Mouse (Mus musculus): ENCODE results near the gene Psd4.

Gene Psd4

GRCm38 (mm10) chr2:24386158-24386963 lies 19.0 kb downstream of the Psd4 start:
- DNase-seq (ENCODE audit: low read depth, low spot score): no peak

DNA sequence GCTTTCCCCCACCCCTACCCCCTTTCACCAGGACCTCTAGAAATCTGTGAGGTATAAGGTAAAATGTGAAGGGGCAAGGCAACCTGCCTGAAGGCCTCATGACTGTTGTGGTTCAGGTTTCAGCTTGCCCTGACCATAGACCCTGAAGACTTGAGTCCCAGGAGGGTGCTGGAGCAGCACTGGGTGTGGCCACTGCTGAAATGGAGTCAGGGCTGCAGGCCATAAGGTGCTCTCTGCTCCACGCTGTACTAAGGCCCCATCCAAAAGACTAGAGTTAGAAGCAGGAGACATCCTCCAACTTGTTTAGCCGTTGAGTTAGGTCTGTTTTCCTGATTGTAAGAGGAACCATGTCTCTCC lies 19.6 kb downstream of the Psd4 start:
- no peak for DNase-seq (ENCODE audit: low read depth, low spot score)

DNA sequence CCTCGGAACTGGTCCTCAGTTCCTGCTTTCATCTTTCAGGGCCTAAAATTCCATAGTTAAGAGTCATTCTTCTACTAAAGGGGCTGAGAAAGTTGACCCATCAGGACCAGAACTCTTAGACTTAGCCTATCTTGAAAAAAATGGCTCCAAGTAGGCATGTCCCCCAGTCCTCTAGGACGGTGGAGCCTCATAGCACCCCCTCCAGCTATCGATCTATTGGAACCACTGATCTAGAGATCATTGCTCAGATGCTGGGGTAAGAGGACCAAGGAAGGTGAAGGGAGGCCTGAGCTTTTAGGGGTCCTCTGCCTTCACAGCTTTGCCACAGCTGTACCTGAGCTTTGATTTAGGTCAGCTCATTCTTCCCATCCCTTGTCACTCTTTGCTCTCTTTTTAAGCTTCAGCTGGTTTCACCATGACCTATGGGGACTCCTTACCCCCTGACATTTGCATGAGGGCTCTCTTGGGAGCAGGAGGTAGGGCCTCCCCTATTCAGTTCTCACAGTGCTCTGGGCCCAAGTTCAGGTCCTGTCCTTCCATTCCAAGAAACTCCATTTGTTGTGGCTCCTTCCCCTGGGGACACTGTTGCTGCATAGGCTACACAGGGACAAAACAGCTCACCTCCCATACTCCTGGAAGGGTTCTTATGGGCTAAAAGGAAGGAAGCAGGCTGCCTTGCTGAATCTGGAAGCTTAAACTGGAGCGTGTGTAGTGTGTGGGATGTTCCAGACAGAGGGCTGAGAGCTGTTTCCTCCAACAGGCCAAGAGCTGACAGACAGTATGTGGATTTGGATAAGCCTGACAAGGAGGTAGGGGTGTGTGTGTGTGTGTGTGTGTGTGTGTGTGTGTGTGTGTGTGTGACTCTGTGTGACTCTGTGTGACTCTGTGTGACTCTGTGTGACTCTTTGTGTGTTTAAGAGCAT lies 20.2 kb downstream of the Psd4 start:
- no peak for DNase-seq (ENCODE audit: low read depth, low spot score)

GRCm38 (mm10) chr2:24393251-24393650 lies 25.9 kb downstream of the Psd4 start:
- DNase-seq (ENCODE audit: low read depth, low spot score): no peak

DNA sequence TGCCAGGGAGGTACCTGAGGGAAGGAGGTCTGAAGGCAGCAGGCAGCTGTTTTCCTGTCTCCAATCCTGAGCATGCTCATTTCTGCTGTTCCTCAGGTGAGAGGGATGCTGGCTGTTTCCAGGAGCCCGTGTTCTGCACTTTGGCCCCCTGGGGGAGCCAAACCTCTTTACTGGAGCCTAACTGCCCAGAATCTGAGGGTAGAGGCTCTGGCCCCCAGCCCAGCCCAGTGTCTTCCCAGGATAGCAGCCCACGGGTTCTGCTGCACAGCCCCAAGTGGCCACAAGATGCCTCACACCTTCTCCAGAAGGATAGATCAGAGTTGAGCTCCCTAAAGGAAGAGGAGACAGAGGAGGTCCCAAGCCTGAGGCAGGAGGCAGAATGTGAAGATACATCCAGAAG lies 29.7 kb downstream of the Psd4 start:
- no peak for DNase-seq (ENCODE audit: low read depth, low spot score)

DNA sequence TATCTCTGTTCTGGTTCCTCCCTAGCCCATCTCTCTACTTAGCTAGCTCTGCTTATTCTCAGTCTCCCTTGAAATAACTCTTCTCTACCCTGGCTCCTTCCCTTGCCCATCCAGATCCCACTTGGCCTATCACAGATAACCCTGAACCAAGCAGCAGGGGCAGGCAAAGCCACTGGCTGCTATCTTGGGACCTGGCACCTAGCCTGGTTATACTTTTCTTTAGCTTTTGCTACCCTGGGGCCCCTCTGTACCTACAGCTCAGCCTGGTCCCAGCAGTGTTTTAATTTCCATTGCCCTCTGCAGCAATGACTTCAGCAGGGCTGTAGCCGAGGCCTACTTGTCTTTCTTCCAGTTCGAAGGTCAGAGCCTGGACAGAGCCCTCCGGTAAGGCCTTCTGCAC lies 33.3 kb downstream of the Psd4 start:
- no peak for DNase-seq (ENCODE audit: low read depth, low spot score)

DNA sequence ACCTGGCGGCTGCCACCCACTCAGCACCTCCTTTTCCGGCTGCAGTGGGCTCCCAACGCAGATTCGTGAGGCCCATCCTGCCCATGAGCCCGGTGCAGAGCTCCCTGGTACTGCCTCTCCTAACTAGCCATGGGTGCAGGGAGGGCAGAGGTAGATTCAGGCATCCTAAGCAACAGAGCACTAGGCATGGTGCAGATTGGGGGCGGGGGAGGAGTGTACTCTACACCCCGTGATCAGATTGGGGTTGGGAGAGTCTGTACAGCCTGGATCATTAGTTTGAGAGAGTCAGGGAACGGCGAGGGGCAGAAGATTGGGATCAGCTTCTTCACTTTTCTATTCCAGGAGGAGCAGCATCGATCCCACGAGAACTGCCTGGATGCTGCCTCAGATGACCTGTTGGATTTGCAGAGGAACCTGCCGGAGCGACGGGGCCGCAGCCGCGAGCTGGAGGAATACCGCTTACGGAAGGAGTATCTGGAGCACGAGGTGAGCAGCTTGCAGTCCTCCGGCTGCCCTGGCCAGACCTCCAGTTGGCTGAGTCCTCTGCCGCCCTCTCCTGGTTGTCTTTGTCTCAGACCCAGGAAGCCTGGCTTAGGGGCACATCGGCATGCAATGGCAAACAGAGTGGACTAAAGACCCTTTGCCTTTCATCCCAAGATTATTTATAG lies 38.1 kb downstream of the Psd4 start:
- DNase-seq (ENCODE audit: low read depth, low spot score): peak; percentile 65

DNA sequence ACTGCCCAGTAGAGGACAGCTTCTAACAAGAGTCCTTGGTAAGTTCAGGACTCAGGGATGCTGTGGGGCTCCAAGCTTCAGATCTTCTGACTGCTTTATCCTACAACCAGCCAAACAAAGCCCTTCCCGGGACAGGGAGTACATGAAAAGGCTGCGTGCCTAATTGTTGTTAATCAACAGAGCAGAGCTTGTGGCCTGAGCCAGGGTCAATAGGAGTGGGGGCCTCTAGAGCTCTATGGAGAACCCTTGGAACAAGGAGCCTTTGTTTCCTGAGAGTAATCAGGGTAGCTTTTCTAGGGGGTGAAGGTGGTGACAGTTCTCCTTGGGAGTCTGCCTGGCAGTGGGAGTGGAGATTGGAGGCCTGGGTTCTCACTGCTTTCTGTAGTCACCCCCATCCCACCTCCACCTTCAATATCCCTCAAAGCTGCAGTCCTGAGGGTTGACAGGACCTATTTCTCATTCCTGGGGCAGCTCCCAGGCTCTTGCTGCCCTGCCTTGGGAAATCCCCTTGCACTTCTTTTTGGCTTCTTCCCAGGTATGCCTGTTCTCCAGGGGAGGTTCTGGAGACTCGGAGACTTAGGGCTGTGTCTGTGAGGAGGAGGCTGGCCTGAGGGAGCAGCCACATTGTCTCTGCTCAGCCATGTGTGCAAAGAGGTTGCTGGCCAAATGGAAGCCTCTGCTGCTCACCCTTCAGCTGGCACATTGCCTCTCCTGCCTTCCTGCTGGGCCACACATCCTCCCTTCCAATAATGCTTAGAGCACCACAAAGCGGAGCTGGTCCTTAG lies 40.5 kb downstream of the Psd4 start:
- no peak for DNase-seq (ENCODE audit: low read depth, low spot score)

DNA sequence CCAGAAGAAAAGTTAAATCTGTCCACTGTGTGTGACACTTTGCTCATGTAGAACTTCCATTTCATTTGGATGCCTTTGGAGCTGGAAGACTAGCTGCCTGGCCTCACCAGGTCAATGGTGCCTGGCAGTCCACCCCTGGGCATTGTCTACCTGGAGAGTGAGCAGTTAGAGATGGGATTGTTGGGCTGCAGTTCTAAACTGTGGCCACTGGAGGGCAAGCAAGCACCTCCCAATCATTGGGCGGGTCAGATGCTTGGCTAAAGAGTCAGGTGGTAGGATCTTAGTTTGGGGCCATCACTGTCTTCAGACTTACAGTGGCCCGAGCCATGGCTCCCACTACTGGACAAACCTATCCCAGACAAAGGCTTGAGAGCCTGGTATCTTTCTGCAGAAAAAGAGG lies 41.8 kb downstream of the Psd4 start:
- peak; percentile 61 for DNase-seq (ENCODE audit: low read depth, low spot score)

DNA sequence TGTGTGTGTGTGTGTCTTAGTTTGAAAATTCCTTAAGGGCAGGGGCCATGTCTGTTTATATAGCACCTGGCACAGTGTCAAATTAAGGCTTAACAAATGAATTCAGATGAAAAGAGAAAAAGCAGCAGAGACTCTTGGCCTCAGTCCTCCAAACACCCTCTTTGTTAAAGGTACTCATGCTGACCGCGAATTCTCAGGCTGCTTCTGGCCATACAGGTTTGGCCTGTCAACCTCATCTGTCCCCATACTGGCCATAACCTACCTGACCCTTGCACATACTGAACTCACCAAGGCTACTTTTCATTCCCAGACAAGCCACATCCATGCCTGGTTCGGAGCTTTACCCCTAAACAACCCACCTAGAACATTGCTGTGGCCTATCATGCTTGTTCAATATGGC lies 45.8 kb downstream of the Psd4 start:
- DNase-seq (ENCODE audit: low read depth, low spot score): no peak

- no peak for DNase-seq (ENCODE audit: low read depth, low spot score)
These were observed 46.3 kb downstream of the Psd4 start for GRCm38 (mm10) chr2:24413677-24414076.

- DNase-seq (ENCODE audit: low read depth, low spot score): no peak
These were observed 49.3 kb downstream of the Psd4 start for GRCm38 (mm10) chr2:24416668-24417067.

DNA sequence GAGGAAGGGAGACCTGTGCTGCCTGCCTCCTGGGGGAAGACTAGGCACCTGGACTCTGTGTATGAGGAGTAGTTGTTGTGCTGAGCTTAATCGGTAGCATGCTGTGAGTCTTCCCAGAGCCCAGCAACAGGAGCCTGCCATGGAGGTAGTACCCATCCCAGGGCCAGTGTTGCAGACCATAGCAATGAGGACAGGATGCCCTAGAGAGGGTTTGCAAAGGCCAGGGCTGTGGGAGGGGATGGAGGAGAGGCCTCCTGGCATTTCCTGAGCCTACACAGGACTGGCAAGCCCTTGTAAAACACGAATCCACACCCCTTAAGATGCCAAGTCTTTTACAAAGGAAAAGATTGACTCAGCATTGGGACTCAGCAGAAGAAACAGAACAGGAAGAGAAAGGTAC lies 49.7 kb downstream of the Psd4 start:
- no peak for DNase-seq (ENCODE audit: low read depth, low spot score)

- DNase-seq (ENCODE audit: low read depth, low spot score): no peak
These were observed 50.2 kb downstream of the Psd4 start for GRCm38 (mm10) chr2:24417564-24417963.

DNA sequence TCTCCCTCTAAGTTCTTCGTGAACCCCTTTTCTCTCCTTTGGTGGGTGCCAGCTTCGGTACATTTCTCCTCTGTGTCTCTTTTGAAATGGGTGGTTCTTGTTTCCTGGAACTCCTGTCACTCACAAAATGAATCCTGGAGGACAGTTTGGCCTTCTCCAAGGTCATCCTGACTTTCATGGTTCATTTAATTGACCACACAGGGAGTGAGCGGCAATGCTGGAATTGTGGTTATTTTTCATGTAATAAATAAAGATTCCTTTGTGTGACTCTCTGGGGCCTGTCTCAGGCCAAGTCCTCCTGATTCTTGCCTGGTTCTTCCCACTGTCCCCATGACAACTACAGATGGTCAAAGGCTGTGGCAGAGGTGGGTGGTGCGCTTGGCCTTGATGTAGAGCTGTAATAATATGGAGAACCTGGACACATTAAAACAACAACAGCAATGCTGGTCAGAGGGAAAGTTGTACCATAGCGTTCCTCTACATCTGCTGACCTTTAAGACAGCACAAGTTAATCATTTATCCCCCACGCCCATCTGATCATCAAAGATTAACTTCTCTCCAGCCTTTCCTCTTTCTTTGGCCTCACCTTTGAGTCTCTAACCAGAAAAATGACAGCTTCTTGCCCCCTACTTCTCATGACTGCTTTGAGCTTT lies 54.0 kb downstream of the Psd4 start:
- DNase-seq (ENCODE audit: low read depth, low spot score): no peak

- no peak for DNase-seq (ENCODE audit: low read depth, low spot score)
These were observed 55.4 kb downstream of the Psd4 start for GRCm38 (mm10) chr2:24422815-24423214.

GRCm38 (mm10) chr2:24425630-24426029 lies 58.2 kb downstream of the Psd4 start:
- no peak for DNase-seq (ENCODE audit: low read depth, low spot score)

GRCm38 (mm10) chr2:24427866-24428675 lies 60.7 kb downstream of the Psd4 start:
- DNase-seq (ENCODE audit: low read depth, low spot score): no peak

- DNase-seq (ENCODE audit: low read depth, low spot score): no peak
These were observed 62.4 kb downstream of the Psd4 start for GRCm38 (mm10) chr2:24429806-24430205.

- DNase-seq (ENCODE audit: low read depth, low spot score): no peak
These were observed 67.3 kb downstream of the Psd4 start for GRCm38 (mm10) chr2:24434670-24435069.
